Mouse (Mus musculus) gastrocnemius, postnatal 36 days (tissue): ENCODE measurements at regions not wholly inside any gene's neighbourhood (a gene's known extent, or its start where the extent isn't known, plus 50 kb on each side); places are given as distances from the start of the nearest gene placed in this dataset.

Experiments
- DNase-seq, 2 experiments: peaks; one replicate each; pipeline ENCODE4 v3.0.0; 2022
- intact Hi-C: fragments of 180-260 bp; cut with DNase I; formaldehyde crosslinking; loops from one replicate; pipeline ENCODE4 v1.15.1; 2025

DNA sequence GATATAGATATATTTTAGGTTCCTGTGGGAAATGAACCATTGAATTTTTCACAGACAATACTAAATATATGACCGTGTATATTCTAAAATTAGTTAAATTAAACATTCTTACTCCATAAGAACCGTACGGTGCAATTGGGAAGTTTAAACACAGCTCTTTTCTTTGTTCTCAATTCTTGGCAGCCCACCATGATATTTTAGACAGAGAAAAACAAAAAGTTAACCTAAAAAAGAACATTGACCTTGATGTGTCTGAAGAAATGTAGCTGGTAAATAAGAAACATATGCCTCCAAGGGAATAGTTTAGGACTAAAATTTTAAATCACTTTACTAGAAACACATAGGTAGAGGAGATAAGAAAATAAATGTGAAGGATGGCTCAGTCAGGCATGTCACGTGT lies 68.6 kb upstream of the Gm6993 start:
- intact Hi-C loops: no loop called here

DNA sequence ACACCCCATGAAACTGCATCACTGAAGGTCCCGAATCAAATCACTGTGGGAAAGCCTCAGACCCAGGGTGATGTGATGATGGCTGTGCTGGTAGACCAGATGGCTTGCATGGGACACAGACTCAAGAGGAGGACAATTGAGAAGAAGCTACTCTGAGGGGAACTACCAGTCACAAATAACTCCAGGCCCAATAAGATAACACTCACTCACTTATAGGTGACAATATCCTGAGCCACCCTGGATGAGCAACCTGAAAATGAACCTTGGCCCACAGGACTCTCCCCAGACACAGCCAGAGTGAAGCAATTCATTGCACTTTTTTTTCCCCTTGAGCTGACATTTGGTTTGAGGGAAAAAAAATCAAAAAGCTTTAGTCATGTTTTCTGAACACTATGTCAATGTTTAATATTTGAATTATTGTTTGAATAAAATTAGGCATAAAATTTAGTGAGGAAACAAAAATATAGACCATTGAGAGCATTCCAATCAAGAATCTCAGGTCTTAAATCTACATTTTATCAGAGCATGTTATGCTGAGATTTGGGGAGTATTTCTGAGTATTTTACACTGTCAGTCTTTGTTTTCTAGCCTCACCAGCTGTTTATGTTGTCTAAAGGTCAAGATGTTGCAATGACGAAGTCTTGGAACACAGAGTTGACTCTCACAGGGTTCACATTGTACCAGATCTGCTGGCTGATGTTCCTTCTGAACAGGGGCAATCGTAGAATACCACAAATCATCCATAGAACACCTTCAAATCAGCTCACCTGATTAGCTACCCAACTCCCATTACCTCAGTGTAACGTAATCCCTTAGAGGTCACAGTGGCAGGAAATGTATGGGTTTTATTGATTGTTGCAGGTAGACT lies 67.9 kb upstream of the Gm6993 start:
- intact Hi-C loops: no loop called here
- DNase-seq: no peak

More for the DNA sequence above, 68.6 kb upstream of the Gm6993 start:
- no peak for DNase-seq

DNA sequence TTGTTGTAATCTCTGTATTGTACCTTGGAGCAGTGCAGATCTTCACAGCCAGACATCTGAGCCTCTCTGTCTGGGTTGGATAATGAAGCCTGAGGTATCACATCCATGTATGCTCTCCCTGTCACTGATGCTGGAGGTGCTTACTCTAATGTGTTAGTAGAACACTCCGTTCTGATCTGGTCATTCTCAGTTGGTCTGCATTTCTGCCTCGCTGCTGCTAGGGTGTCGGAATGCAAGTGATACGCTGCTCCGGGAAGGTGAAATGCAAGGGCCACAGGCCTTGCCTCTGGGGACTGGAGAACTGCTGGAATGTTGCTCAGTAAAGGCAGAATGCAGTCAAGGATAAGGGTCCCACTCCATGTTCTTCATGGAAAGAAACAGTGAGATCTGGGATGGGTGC lies 67.1 kb upstream of the Gm6993 start:
- intact Hi-C loops: no loop called here

DNA sequence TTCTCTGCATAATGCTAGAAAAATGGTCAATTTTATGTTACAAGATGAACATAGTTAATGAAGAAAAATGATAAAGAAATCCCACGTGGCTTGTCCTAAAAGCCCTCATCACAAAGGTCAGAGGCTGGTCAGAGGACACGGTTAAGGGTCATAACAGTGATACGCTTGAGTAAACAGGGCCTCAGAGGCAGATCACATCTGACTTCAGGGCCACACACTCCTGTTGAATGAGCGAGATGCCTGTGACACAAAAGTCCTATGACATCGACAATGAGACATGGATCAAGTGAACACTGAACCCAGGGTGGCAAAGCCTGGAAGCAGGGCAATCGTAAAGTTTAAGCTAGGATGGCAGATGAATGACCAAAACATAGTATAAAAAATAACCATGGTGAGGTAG lies 61.0 kb upstream of the Gm6993 start:
- DNase-seq: no peak
- intact Hi-C loops: no loop called here

More for the DNA sequence above, 67.1 kb upstream of the Gm6993 start:
- DNase-seq: no peak

DNA sequence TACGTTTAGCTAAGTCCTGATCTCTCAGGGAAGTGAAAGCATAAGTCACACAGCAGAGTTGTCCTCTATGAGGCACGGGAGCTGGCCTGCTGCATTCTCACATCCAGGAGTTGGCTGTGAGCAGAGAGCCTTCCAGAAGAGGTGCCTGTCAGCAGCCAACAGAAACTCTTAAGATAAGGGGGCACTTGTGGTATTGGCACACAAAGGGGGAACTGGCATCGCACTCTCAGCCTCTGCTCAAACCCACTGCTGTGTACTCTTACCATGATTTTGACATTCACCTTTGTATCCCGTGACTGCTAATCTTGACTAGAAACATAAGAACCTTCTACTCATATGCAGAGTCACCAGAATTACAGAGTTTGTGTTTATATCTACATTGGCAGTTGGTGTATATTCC lies 56.9 kb upstream of the Gm6993 start:
- no peak for DNase-seq
- intact Hi-C loops: no loop called here

DNA sequence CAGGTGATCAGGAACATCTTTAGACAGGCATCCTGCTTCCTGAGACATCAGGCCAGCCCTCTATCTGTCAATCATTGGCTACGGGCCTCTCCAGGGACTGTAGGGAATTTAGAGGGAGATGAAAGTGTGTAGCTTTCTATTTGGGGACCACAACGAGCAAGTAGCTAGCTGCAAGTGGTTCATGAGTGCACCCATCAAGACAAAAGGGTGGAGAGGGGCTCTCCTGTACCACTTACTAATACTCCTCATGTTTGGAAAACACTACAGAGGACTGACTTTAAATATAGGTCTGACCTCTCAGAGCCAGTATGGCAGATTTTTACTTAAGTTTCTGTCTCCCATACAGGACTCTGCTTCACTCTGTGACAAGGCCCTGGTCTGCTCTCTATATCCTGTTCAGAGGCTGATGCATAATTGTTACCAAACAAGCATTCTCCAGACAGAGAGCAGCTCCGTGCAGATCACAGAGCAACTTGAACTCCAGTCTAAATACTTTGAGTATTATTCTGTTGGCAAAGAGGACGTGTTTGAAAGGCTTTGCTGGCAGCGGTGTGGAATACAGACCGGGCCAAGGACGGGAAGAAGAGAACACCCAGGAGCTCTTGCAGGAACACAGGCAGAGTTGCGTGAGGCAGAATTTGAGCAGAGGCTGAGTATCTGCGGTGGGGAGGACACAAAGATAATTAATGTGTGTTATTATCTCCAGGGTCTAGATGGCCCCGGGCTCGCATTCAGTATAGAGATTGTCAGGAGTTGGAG lies 56.2 kb upstream of the Gm6993 start:
- intact Hi-C loops: no loop called here
- DNase-seq: peak; percentile 29 to 61

DNA sequence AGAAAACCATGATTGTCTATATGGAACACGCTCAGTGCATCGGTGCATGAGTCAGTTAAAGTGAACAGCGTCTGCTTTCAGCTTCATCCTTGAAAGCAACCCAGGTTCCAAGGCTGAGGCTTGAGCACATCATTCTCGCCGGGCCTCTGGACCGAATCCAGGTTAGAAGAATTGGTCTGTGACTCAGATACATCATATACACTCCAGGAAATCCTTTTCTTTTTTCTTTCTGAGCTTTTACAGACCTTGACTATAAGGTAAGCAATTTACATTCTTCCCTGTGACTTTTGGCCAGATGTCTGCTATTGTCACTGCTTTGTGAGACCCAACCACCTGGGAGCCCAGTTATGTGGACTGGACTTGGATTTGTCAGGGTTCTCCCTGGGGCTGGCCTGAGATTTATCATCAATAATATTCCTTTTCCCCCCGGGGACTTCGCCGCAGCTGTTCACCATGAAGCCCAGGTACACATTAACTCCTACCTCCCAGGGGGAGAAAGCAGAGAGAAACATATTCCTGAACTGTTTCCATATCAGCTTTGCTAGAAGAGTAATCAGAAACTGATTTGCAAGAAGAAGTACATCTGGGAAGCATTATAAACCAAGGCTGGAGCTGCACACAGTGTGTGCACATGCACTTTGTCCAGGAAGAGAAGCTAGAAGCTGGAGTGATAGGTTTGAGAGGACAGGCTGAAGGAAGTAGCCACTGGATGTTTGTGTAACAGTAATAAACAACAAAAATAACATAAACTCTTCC lies 55.2 kb upstream of the Gm6993 start:
- no peak for DNase-seq
- intact Hi-C loops: no loop called here

DNA sequence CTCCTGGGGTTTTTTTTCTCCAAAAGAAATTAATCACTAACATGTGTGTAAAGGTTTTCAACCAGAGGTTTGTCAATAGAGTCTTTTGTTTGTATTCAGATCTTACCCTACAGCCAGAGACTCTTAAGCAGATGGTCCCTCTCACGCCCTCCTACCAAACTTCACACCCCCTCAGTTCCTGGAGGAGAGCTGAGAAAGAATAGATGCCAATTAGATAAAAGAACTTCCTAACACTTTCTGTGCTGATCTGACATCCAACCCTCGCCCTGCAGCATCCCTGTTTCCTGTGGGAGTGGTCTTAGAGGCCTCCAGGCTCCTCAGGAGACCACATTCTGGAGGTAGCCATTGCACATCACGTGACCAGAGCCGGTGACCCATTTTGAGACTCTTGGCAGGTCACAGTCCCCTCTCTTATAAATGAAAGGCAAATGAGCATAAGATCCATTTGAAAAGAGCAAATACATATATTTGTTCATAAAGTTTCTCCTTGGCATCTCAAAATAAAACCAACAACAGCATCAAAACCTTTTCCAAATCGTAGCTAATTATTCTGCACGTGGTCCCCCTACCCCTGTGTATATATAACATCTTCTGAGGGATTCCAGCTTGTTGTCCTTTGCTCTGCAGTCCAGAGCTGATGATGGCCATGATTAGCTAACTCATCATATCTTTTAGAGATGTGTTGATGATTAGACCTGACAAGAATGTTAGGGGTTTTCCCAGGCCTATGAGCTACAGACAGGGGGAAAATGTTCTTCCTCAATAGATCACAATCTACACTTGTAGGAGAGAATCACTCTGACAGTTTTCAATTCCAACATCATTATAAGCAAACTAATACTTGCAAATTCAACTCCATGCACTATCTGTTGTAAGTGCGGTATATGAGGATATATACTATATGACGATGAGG lies 54.4 kb upstream of the Gm6993 start:
- no peak for DNase-seq
- intact Hi-C loops: no loop called here

DNA sequence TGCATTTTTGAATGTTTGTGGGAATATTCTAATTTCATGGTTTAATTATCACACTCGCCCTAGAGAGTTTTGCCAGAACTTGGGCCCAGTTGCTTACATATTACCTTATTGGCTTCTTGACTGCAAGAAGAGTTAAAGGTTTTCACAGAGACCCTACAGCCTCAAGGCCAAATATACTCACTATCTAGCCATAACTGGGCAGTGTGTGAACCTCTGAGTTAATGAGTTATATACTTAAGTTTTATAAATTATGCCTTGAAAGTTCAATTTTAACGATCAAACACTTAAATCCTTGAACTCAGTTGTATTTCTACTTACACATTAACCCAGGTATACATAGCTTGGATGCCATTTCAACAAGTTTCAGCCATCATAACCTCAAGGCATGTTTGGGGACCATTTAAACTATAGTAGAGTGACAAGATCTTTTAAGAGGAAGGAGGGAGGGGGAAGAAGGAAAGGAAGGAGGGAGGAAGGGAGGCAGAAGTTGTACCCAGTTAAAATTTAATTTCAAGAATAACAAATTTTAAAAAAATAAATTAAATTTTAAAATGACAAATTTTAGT lies 52.5 kb upstream of the Gm6993 start:
- DNase-seq: no peak
- intact Hi-C loops: no loop called here

DNA sequence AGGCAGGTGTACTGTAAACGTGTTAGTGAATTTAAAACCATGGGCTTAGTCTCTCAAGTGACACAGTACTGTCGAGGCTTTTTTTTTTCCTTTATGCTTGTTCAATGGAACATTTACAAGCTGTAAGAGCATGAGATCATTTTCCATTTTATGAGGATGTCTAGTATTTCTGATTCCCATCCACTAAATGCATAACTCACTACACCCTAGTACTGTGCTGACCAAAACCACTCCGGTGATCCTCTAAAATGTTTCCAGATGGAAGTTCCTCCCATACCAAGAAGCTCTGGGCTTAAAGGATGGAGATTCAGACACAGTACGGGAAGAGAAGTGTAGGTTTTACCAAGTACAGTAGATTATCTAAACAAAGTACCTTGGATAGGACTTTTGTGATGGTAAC lies 50.3 kb upstream of the Gm6993 start:
- no peak for DNase-seq
- intact Hi-C loops: no loop called here
